Mouse (Mus musculus): ENCODE measurements around the gene Adgrl3. TPM values are rescaled to one million over a fixed set of nuclear protein-coding genes. Genes with fewer than 3 reads are reported as not detected.

Adgrl3 gene
- total RNA-seq, 2 experiments from 2014 or later, result not detected

- no peak for ATAC-seq (replicated peaks; ENCODE audit: low FRiP score, poor library complexity, severe bottlenecking)
Observed at GRCm38 (mm10) chr5:81072888-81073287, 53.0 kb downstream of the Adgrl3 start.

GRCm38 (mm10) chr5:81073875-81074274 lies 53.9 kb downstream of the Adgrl3 start:
- ATAC-seq (replicated peaks; ENCODE audit: low FRiP score, poor library complexity, severe bottlenecking), result no peak

- ATAC-seq (replicated peaks; ENCODE audit: low FRiP score, poor library complexity, severe bottlenecking), result no peak
Observed at GRCm38 (mm10) chr5:81076377-81076776, 56.4 kb downstream of the Adgrl3 start.

GRCm38 (mm10) chr5:81077031-81077430 lies 57.1 kb downstream of the Adgrl3 start:
- ATAC-seq (replicated peaks; ENCODE audit: low FRiP score, poor library complexity, severe bottlenecking), result no peak

GRCm38 (mm10) chr5:81077990-81078389 lies 58.1 kb downstream of the Adgrl3 start:
- no peak for ATAC-seq (replicated peaks; ENCODE audit: low FRiP score, poor library complexity, severe bottlenecking)

- no peak for ATAC-seq (replicated peaks; ENCODE audit: low FRiP score, poor library complexity, severe bottlenecking)
Observed at GRCm38 (mm10) chr5:81083698-81084360, 63.9 kb downstream of the Adgrl3 start.

- no peak for ATAC-seq (replicated peaks; ENCODE audit: low FRiP score, poor library complexity, severe bottlenecking)
Observed at GRCm38 (mm10) chr5:81085152-81085551, 65.2 kb downstream of the Adgrl3 start.

- no peak for ATAC-seq (replicated peaks; ENCODE audit: low FRiP score, poor library complexity, severe bottlenecking)
Observed at GRCm38 (mm10) chr5:81088667-81089066, 68.7 kb downstream of the Adgrl3 start.

- no peak for ATAC-seq (replicated peaks; ENCODE audit: low FRiP score, poor library complexity, severe bottlenecking)
Observed at GRCm38 (mm10) chr5:81094618-81095017, 74.7 kb downstream of the Adgrl3 start.

- ATAC-seq (replicated peaks; ENCODE audit: low FRiP score, poor library complexity, severe bottlenecking), result no peak
Observed at GRCm38 (mm10) chr5:81097131-81097530, 77.2 kb downstream of the Adgrl3 start.

GRCm38 (mm10) chr5:81107431-81107830 lies 87.5 kb downstream of the Adgrl3 start:
- no peak for ATAC-seq (replicated peaks; ENCODE audit: low FRiP score, poor library complexity, severe bottlenecking)

GRCm38 (mm10) chr5:81124483-81124882 lies 104.5 kb downstream of the Adgrl3 start:
- ATAC-seq (replicated peaks; ENCODE audit: low FRiP score, poor library complexity, severe bottlenecking), result no peak

- no peak for ATAC-seq (replicated peaks; ENCODE audit: low FRiP score, poor library complexity, severe bottlenecking)
Observed at GRCm38 (mm10) chr5:81127639-81128038, 107.7 kb downstream of the Adgrl3 start.

GRCm38 (mm10) chr5:81136394-81136793 lies 116.5 kb downstream of the Adgrl3 start:
- no peak for ATAC-seq (replicated peaks; ENCODE audit: low FRiP score, poor library complexity, severe bottlenecking)

- ATAC-seq (replicated peaks; ENCODE audit: low FRiP score, poor library complexity, severe bottlenecking), result no peak
Observed at GRCm38 (mm10) chr5:81155791-81156190, 135.9 kb downstream of the Adgrl3 start.

- ATAC-seq (replicated peaks; ENCODE audit: low FRiP score, poor library complexity, severe bottlenecking), result no peak
Observed at GRCm38 (mm10) chr5:81156281-81156680, 136.3 kb downstream of the Adgrl3 start.

- ATAC-seq (replicated peaks; ENCODE audit: low FRiP score, poor library complexity, severe bottlenecking), result no peak
Observed at GRCm38 (mm10) chr5:81156796-81157195, 136.9 kb downstream of the Adgrl3 start.

- ATAC-seq (replicated peaks; ENCODE audit: low FRiP score, poor library complexity, severe bottlenecking), result no peak
Observed at GRCm38 (mm10) chr5:81159013-81159412, 139.1 kb downstream of the Adgrl3 start.

- ATAC-seq (replicated peaks; ENCODE audit: low FRiP score, poor library complexity, severe bottlenecking), result no peak
Observed at GRCm38 (mm10) chr5:81160431-81160830, 140.5 kb downstream of the Adgrl3 start.

- ATAC-seq (replicated peaks; ENCODE audit: low FRiP score, poor library complexity, severe bottlenecking), result no peak
Observed at GRCm38 (mm10) chr5:81188871-81189485, 169.0 kb downstream of the Adgrl3 start.

- no peak for ATAC-seq (replicated peaks; ENCODE audit: low FRiP score, poor library complexity, severe bottlenecking)
Observed at GRCm38 (mm10) chr5:81200354-81200753, 180.4 kb downstream of the Adgrl3 start.

- no peak for ATAC-seq (replicated peaks; ENCODE audit: low FRiP score, poor library complexity, severe bottlenecking)
Observed at GRCm38 (mm10) chr5:81201885-81202284, 181.9 kb downstream of the Adgrl3 start.

Data from erythroblast, adult 5-6 weeks (primary cell).